Mouse (Mus musculus) WW6 (cell line): ENCODE measurements at regions not wholly inside any gene's neighbourhood (a gene's known extent, or its start where the extent isn't known, plus 50 kb on each side); places are given as distances from the start of the nearest gene placed in this dataset.

Source experiments
- DNase-seq: peaks from one replicate; pipeline ENCODE4 v3.0.0-alpha.2; 2013; ENCODE audit warnings: low read depth, low spot score

- peak; percentile 3 for DNase-seq
Observed at GRCm38 (mm10) chr16:62208191-62208590, 578.4 kb downstream of the Nsun3 start.

GRCm38 (mm10) chr16:62182988-62183387 lies 603.6 kb downstream of the Nsun3 start:
- DNase-seq: no peak
